Mouse (Mus musculus) midbrain, embryonic 13.5 days (tissue): ENCODE measurements around the gene Rpl7l1. TPM values are rescaled to one million over a fixed set of nuclear protein-coding genes. Genes with fewer than 3 reads are reported as not detected.
"Not testable (repeated sequence)": the region's sequence is repeated elsewhere in the genome, so short reads cannot be mapped to it uniquely, and the experiment has no call there.

Experiments used
- ATAC-seq: fragments of 200-750 bp; cut with Nextera tagmentation; 2 replicates; pipeline ENCODE4 v1.8.0; 2017; ENCODE audit warnings: mild to moderate bottlenecking, moderate TSS enrichment, moderate library complexity
- H3K27ac ChIP-seq: fragments of 300-500 bp; sonication (generic); 2 replicates; pipeline ENCODE4 v1.5.1; 2015; ENCODE audit warnings: inconsistent platforms, mild to moderate bottlenecking, moderate library complexity
- H3K27me3 ChIP-seq: fragments of 300-500 bp; sonication (generic); 2 replicates; pipeline ENCODE4 v1.6.1; 2015; ENCODE audit warnings: mild to moderate bottlenecking, inconsistent platforms
- H3K36me3 ChIP-seq: fragments of 300-500 bp; sonication (generic); 2 replicates; pipeline ENCODE4 v1.6.1; 2015; ENCODE audit warnings: mild to moderate bottlenecking, inconsistent platforms
- H3K4me1 ChIP-seq: fragments of 300-500 bp; sonication (generic); replicated peaks from 2 replicates; pipeline ENCODE4 v1.6.1; 2015; ENCODE audit warnings: inconsistent platforms
- H3K4me2 ChIP-seq: fragments of 300-500 bp; sonication (generic); replicated peaks from 2 replicates; pipeline ENCODE4 v1.6.1; 2015; ENCODE audit warnings: moderate library complexity, mild to moderate bottlenecking, inconsistent platforms
- H3K4me3 ChIP-seq: fragments of 300-500 bp; sonication (generic); replicated peaks from 2 replicates; pipeline ENCODE4 v1.5.1; 2015; ENCODE audit warnings: mild to moderate bottlenecking, inconsistent platforms
- H3K9ac ChIP-seq: fragments of 300-500 bp; sonication (generic); replicated peaks from 2 replicates; pipeline ENCODE4 v1.6.1; 2015; ENCODE audit warnings: mild to moderate bottlenecking, inconsistent platforms
- H3K9me3 ChIP-seq: fragments of 300-500 bp; sonication (generic); 2 replicates; pipeline ENCODE4 v1.6.1; 2016; ENCODE audit warnings: mild to moderate bottlenecking, inconsistent platforms
- WGBS: fragments of 180-500 bp; shearing (Covaris S2); methylation state at CpG from one replicate; pipeline ENCODE4 v1.1.7; 2015; 5-methylcytosine and 5-hydroxymethylcytosine counted together
- polyA plus RNA-seq: library from polyadenylated mRNA; unstranded; fragments of >200 nt; fragmentation: Nextera tagmentation; extraction: Ambion mirVana; gene quantifications from 2 replicates; pipeline ENCODE4 v1.2.1, GENCODE M21; 2015

Rpl7l1 gene
- polyA plus RNA-seq, 1 experiment from 2014 or later: 125 TPM

DNA sequence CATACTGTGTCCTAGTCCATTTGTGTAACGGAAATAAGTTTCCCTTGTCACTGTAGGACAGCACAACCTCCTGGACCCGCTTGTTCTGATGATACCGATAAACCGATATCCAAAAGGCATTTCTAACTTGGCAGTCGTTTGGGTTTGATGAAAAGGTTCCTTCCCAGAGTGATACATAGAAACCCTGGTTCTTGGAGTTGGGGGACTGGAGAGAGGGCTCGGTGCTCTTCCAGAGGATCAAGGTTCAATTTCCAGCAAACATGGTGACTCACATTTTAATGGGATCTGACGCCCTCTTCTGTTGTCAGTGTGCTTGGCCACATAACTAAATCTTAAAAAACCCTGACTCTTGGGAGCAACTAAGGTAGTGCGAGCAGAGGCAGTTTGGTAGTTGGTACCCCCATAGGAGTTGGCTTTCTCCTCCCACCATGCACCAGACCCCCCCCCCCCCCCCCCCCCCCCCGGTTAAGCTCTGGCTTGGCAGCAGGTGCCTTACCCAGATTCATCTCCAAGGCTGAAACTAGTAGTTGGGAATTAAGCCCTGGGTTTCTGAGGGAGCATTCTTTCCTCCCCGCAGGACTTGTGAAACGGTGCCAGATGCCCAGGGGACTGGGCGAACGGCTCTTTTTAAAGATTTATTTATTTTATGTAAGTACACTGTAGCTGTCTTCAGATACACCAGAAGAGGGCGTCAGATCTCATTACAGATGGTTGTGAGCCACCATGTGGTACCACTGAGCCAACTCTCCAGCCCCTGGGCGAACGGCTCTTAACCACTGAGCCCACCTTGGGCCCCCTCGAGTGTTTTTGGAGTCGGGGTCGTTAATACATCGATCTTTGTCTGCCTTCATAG is 9.0 kb downstream of the Rpl7l1 start:
- Histone ChIP-seq H3K4me3 (peak overlapping the region; percentile 90), H3K36me3 (peaks cover 46% of the 10 kb centered on the region), H3K9ac (peak overlapping the region; percentile 88), H3K4me1 (peaks cover 23% of the 10 kb centered on the region), H3K27ac (peak overlapping the region; percentile 77; the same call in 1 of the 2 replicates), H3K27me3 (no peaks in the 10 kb centered on the region), H3K4me2 (peak overlapping the region; percentile 96), H3K9me3 (no peaks in the 10 kb centered on the region)
- ATAC-seq: no peak
- WGBS: 7% methylated on average over 19 of the region's 20 CpGs

DNA sequence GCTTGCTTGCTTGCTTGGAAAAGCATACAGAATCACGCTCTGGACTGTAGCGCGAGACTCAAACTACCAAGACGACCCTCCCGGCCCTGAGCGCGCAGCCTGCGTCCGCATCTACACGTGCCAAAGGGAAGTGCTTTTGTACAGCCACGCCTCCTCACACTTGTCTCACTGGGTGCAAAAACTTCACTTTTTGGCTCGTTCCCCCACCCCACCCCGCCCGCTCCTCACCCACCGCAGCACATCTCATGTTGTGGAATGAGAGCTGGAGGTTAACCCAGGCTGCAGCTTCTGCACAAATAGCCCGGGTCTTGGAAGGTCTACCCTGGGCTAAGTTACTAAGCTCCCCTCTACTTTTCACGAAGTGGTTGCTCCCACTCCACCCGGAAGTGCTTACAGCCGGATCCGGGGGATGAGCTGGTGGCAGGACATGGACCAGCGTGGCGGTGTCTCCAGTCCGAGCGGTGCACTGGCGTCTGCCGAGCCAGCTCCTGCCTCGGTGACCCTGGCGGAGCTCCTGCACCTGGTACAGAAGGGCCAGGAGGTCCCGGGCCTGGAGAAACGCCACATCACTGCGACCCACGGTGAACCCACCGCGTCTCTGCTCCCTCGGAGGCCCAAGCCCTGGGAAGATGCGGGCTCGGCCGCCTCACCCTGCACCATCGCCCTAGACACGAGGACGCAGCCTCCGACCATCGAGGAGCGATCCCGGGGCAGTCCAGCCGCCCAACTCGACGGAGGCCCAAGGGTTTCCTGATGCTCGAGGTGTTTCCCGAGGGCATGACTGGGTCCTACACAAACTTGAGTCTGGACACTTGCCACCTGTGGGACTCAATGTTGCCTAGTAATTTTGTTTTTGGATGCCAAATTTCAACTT is 9.8 kb downstream of the Rpl7l1 start, which contains the start of gene 2310039H08Rik:
2310039H08Rik (plus strand) TSS at position 232 of the 874 bp plus-strand sequence.
- peak; percentile 95 for ATAC-seq

DNA sequence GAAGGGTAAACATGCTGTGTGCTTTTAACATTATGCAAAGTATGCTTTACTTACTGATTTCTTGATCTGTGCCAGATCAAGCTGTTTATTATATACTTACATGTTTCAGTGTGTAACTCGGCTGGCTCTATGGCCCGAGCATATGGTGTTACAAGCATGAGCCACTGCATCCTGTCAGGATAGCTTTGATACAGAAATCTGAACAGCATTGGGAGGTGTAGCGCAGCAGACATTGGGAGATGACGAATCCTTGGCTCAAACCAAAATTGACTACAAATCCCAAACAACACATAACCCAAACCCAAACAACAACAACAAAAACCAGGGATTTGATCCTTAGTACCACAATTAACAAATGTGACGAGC is 10.5 kb downstream of the Rpl7l1 start:
- WGBS: 7% methylated on average over 5 of the region's 5 CpGs
- no peaks in the 10 kb centered on the region for H3K27me3 ChIP-seq
- no peaks in the 10 kb centered on the region for H3K9me3 ChIP-seq
- peaks cover 31% of the 10 kb centered on the region for H3K36me3 ChIP-seq
- peak overlapping the region; percentile 90 for H3K4me3 ChIP-seq
- H3K4me1 ChIP-seq: peaks cover 23% of the 10 kb centered on the region
- peak; percentile 53 for ATAC-seq
- peak overlapping the region; percentile 96 for H3K4me2 ChIP-seq
- peak overlapping the region; percentile 88 for H3K9ac ChIP-seq
- H3K27ac ChIP-seq: peak overlapping the region; percentile 77; the same call in 1 of the 2 replicates

More for the DNA sequence above, 9.8 kb downstream of the Rpl7l1 start, which contains the start of gene 2310039H08Rik:
- no peaks in the 10 kb centered on the region for H3K9me3 ChIP-seq
- no peaks in the 10 kb centered on the region for H3K27me3 ChIP-seq
- peak within 1 kb of the TSS; percentile 96 for H3K4me2 ChIP-seq
- H3K4me3 ChIP-seq: peak within 1 kb of the TSS; percentile 90
- H3K9ac ChIP-seq: peak within 1 kb of the TSS; percentile 88
- WGBS: under 1% methylated on average over 50 of the region's 50 CpGs
- H3K36me3 ChIP-seq: peaks cover 37% of the 10 kb centered on the region
- H3K27ac ChIP-seq: peak within 1 kb of the TSS; percentile 77
- peaks cover 23% of the 10 kb centered on the region for H3K4me1 ChIP-seq

DNA sequence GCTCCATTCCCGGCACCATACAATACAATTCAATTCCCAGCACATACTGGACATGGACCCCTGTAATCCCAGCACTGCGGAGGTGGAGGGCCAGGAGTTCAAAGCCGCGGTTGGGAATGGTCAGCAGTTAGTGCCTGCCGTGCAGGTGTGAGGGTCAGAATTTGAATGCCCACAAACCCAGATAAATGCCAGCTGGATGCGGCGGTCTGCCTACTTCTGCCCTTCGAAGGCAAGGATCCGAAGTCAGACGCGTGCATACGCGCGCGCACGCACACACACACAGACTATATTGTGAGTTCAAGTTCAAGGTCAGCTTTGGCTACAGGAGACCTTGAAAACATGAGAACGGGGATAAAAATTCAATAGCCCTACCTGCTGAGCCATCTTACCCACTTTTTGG is 10.9 kb downstream of the Rpl7l1 start:
- Histone ChIP-seq H3K4me3 (peak overlapping the region; percentile 90), H3K9ac (peak overlapping the region; percentile 88), H3K36me3 (peaks cover 27% of the 10 kb centered on the region), H3K27ac (0 out of 2 replicates have a peak overlapping the region, but pooled peaks have one; percentile 77), H3K9me3 (no peaks in the 10 kb centered on the region), H3K27me3 (no peaks in the 10 kb centered on the region), H3K4me2 (peak overlapping the region; percentile 96), H3K4me1 (peaks cover 23% of the 10 kb centered on the region)
- ATAC-seq: no peak
- WGBS: 70% methylated on average over 17 of the region's 17 CpGs

DNA sequence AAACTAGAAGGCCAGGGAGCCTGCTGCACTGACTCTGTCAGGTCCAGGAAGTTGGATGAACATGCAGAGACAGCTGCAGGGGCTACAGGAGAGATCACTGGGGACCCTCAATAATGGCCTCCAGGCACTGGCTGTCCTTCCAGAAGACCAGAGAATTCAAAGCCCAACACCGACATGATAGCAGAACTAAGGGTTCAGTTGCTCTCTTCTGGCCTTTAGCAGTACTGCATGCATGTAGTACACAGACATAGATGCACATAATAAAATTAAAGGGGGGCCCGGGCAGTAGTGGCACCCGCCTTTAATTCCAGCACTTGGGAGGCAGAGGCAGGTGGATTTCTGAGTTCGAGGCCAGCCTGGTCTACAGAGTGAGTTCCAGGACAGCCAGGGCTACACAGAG is 11.4 kb downstream of the Rpl7l1 start:
- WGBS: 81% methylated on average over 4 of the region's 4 CpGs
- Histone ChIP-seq H3K9ac (no peak overlapping the region), H3K27me3 (no peaks in the 10 kb centered on the region), H3K4me2 (no peak overlapping the region), H3K4me3 (no peak overlapping the region), H3K36me3 (peaks cover 21% of the 10 kb centered on the region), H3K4me1 (peaks cover 23% of the 10 kb centered on the region), H3K27ac (no peak overlapping the region), H3K9me3 (no peaks in the 10 kb centered on the region)
- ATAC-seq: no peak

DNA sequence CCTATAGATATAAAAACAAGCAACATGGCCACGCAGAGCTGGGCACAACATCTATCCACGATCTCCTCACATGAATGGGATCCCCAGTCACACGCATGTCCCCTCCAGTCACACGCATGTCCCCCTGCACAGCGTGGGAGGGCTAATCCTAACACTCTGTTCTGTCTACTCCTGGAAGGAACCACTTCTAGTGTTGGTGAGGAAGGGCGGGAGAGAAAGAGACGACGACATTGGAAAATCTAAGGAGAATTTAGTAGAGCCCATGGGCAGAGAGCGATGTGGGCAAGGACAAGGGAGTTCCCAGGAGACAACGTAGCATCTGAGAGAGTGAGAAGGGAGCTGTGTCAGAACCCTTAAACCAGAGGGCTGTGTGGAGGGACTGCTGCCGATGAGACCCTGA is 11.9 kb downstream of the Rpl7l1 start:
- H3K9me3 ChIP-seq: no peaks in the 10 kb centered on the region
- peaks cover 23% of the 10 kb centered on the region for H3K4me1 ChIP-seq
- 93% methylated on average over 11 of the region's 11 CpGs for WGBS
- peaks cover 16% of the 10 kb centered on the region for H3K36me3 ChIP-seq
- ATAC-seq: no peak
- H3K27ac ChIP-seq: no peak overlapping the region
- no peak overlapping the region for H3K9ac ChIP-seq
- H3K4me3 ChIP-seq: no peak overlapping the region
- H3K4me2 ChIP-seq: no peak overlapping the region
- no peaks in the 10 kb centered on the region for H3K27me3 ChIP-seq

DNA sequence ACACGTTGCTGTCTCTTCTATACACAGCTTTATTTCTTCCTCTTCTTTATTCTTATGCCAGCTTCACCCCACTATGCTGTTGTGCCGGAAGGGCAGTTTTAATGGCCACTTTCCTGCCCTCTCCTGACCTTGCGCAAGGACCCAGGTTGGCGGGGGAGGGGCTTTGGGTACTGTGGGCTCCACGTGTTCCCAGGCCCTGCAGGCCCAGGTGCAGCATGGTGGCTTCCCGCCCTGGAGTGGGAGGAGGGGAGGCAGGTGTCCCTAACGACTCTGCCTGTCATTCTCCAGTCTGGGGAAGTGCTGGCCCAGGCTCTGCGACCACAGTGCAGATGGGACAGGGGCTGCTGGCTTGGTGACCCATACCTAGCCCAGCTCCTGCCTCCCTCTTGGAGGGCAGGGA is 14.6 kb downstream of the Rpl7l1 start:
- Histone ChIP-seq H3K4me3 (no peak overlapping the region), H3K9ac (no peak overlapping the region), H3K36me3 (no peaks in the 10 kb centered on the region), H3K4me2 (no peak overlapping the region), H3K27ac (no peak overlapping the region), H3K4me1 (peaks cover 8% of the 10 kb centered on the region), H3K27me3 (no peaks in the 10 kb centered on the region), H3K9me3 (no peaks in the 10 kb centered on the region)
- WGBS: 68% methylated on average over 8 of the region's 8 CpGs
- no peak for ATAC-seq

DNA sequence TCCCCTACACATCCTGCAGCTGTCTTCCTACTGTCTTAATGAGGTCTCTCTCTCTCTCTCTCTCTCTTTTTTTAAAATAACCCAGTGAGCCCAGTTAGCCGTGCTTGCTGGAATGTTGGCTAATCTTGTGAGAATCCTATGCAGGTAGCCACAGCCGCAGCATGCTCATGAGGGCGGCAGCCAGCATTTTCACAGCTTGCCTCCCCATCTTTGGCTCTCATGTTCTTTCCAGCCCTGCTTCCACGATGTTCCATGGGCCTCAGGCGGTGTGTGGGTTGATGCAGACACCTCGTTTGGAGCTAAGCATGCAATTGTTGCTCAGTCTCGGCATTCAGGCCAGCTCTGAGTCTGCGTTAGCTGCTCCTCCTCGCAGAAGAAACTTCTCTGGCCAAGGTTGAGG is 17.6 kb downstream of the Rpl7l1 start:
- not testable (repeated sequence) for H3K4me1 ChIP-seq, H3K27ac ChIP-seq, H3K36me3 ChIP-seq, ATAC-seq, H3K27me3 ChIP-seq, H3K9ac ChIP-seq, H3K4me3 ChIP-seq, H3K4me2 ChIP-seq, H3K9me3 ChIP-seq
- WGBS: 70% methylated on average over 9 of the region's 9 CpGs

DNA sequence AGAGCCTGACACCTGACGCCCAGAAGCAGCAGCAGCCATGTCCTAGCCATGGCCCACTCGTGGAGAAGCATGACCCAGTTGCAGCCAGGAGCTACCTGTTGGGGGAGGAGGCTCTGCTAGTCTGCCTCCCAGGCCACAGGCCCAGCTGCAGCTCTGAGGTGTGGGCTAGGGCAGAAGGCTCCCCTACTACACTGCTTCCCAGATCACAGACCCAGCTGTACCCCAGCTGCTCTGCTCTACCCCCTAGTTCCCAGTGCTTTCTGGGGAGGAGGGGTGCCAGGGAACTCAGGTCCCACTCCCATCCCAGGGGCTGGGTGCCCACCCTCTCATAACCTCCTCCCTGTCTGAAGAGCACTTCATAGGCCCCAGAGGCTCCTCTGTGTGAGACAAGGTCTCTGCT is 18.9 kb downstream of the Rpl7l1 start, which contains the start of gene Ptcra:
Ptcra (minus strand) TSS at position 169 of the 400 bp plus-strand sequence.
- H3K27me3 ChIP-seq: no peaks in the 10 kb centered on the region
- no peaks in the 10 kb centered on the region for H3K9me3 ChIP-seq
- H3K27ac ChIP-seq: no peak within 1 kb of the TSS
- no peak within 1 kb of the TSS for H3K4me3 ChIP-seq
- no peaks in the 10 kb centered on the region for H3K36me3 ChIP-seq
- no peaks in the 10 kb centered on the region for H3K4me1 ChIP-seq
- no peak within 1 kb of the TSS for H3K4me2 ChIP-seq
- no peak within 1 kb of the TSS for H3K9ac ChIP-seq
- 57% methylated on average over 2 of the region's 2 CpGs for WGBS
- no peak for ATAC-seq

DNA sequence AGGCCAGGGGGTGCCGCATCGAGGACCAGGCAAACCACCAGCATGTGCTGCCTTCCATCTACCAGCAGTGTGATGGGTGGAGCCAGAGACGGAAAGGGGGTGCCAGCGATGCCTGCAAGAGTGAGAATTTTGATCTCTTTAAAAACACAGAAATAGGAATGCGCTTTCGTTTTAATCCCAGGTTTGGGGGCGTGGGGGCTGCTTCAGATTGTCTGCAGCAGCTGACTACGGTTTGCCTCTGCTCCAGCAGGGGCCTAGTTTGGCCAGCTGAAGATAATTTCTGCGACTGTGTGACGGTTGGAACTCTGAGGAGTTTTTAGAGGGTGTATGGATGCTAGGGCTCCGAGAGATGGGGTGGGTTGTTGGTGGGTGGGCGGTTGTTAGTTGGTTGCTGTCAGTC is 23.7 kb downstream of the Rpl7l1 start:
- Histone ChIP-seq H3K36me3 (no peaks in the 10 kb centered on the region), H3K9me3 (no peaks in the 10 kb centered on the region), H3K4me2 (no peak overlapping the region), H3K9ac (no peak overlapping the region), H3K27me3 (no peaks in the 10 kb centered on the region), H3K27ac (no peak overlapping the region), H3K4me3 (no peak overlapping the region), H3K4me1 (no peaks in the 10 kb centered on the region)
- WGBS: 84% methylated on average over 12 of the region's 12 CpGs
- no peak for ATAC-seq

DNA sequence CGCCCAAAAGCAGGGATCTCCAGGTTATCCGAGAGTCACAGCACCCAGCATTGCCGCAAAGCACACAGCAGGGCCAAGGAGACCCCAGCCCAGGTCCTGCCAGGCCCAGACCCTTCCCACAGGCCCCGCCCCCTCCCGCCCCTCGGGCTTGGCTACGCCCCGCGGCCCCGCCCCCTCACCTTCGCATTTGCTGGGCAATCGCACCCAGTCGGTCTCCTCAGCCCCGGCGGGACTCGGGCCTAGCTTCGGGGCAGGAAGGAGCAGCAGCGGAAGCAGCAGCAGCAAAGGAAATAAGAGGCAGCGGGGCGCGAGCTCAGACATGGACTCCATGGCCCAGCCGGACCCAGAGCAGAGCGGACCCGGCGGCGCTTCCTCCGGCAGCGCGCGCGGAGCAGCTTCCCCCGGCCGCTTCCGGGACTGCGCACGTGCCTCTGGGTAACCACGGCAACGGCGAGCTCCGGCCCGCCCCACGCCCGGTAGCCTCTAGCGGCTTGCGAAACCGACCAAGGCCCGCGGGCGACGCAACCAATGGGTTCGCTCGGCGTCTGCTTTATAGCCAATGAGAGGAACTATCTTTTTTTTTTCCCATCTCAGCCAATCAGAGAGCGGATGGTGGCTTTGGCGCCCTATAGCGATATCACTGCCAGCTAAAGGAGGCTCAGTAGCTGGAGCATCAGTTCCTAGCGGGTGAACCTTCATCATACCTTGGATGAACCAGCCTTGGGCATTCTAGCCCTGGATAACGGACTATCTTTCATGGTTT is 30.5 kb downstream of the Rpl7l1 start, which contains the start of gene Cnpy3:
Cnpy3 (minus strand) TSS at position 421 of the 763 bp plus-strand sequence.
- Histone ChIP-seq H3K4me3 (peak within 1 kb of the TSS; percentile 82), H3K9ac (peak within 1 kb of the TSS; percentile 83), H3K27me3 (no peaks in the 10 kb centered on the region), H3K4me1 (peaks cover 19% of the 10 kb centered on the region), H3K27ac (peak within 1 kb of the TSS; percentile 92), H3K9me3 (no peaks in the 10 kb centered on the region), H3K4me2 (peak within 1 kb of the TSS; percentile 82), H3K36me3 (peaks cover 5% of the 10 kb centered on the region; the same call in 1 of the 2 replicates)
- under 1% methylated on average over 56 of the region's 58 CpGs for WGBS
- peak; percentile 99 for ATAC-seq
